In genomic region chr5:65653786-65654185, GRCm38 (mm10) we compare ENCODE assay signal across 12 mouse cellular contexts.
"Had no signal": no experiment of that assay in that cellular context is flagged by ENCODE, and none has a peak within 500 bp of the region (broad histone marks: within the 10 kb centered on the region; RNA-seq: fewer than 3 reads in every experiment).

No protein-coding gene starts in this region.

- ATAC-seq: liver, postnatal 0 days; lung, postnatal 0 days; midbrain, embryonic 15.5 days had no signal

- DNase-seq: kidney, adult 18-20 months; kidney, adult 9 months; kidney, postnatal 14 days; kidney, postnatal 4 days; left cerebral cortex, postnatal 4 days; liver, postnatal 0 days; lung, embryonic 14.5 days; right cerebral cortex, adult 18-20 months; right cerebral cortex, postnatal 14 days; right cerebral cortex, postnatal 4 days had no signal
